Mouse (Mus musculus) MEL (cell line): ENCODE data around the gene Myh6. TPM values are rescaled to one million over a fixed set of nuclear protein-coding genes. Genes with fewer than 3 reads are reported as not detected.

Source experiments
- DNase-seq: peaks from one replicate; pipeline ENCODE4 v3.0.0; 2011; ENCODE audit warnings: low read depth, low spot score
- H3K27ac ChIP-seq: 2 replicates; pipeline ENCODE4 v1.5.1; 2012; ENCODE audit warnings: low read depth, mild to moderate bottlenecking, control low read depth, low read length, moderate library complexity; ENCODE audit not compliant: control insufficient read depth
- H3K27me3 ChIP-seq, 2 experiments: fragments of 150-350 bp in 1 of 2; sonication (generic) in 1 of 2; 2 replicates each; pipeline ENCODE4 v1.6.1; 2012; ENCODE audit warnings: low read length in 2 of 2, mild to moderate bottlenecking in 2 of 2, improper control_type of control experiment in 1 of 2, moderate library complexity in 1 of 2; ENCODE audit not compliant: insufficient read depth in 2 of 2, control insufficient read depth in 1 of 2
- H3K36me3 ChIP-seq, 2 experiments: 2 replicates each; pipeline ENCODE4 v1.6.1; 2012 to 2014; ENCODE audit warnings: low read length in 2 of 2, improper control_type of control experiment in 1 of 2, inconsistent platforms in 1 of 2, mild to moderate bottlenecking in 1 of 2; ENCODE audit not compliant: insufficient read depth in 2 of 2, control insufficient read depth in 1 of 2
- H3K4me1 ChIP-seq, 2 experiments: fragments of 150-350 bp in 1 of 2; sonication (generic) in 1 of 2; 2 replicates each; pipeline ENCODE4 v1.6.1; 2012; ENCODE audit warnings: low read length in 2 of 2, improper control_type of control experiment in 1 of 2, mild to moderate bottlenecking in 1 of 2; ENCODE audit not compliant: insufficient read depth in 2 of 2, control insufficient read depth in 1 of 2
- H3K4me3 ChIP-seq, 2 experiments: fragments of 150-350 bp in 1 of 2; sonication (generic) in 1 of 2; 2 replicates each; pipeline ENCODE4 v1.5.1; 2012; ENCODE audit warnings: low read depth in 2 of 2, low read length in 2 of 2, mild to moderate bottlenecking in 2 of 2, moderate library complexity in 2 of 2, control low read depth in 1 of 2, improper control_type of control experiment in 1 of 2; ENCODE audit not compliant: control insufficient read depth in 1 of 2, insufficient read depth in 1 of 2
- H3K79me2 ChIP-seq: 2 replicates; pipeline ENCODE4 v1.6.1; 2012; ENCODE audit warnings: mild to moderate bottlenecking, low read length, moderate library complexity; ENCODE audit not compliant: control insufficient read depth, poor library complexity, insufficient read depth
- H3K9ac ChIP-seq: 2 replicates; pipeline ENCODE4 v1.6.1; 2012; ENCODE audit warnings: low read depth, mild to moderate bottlenecking, control low read depth, low read length, moderate library complexity; ENCODE audit not compliant: control insufficient read depth, poor library complexity, severe bottlenecking
- H3K9me3 ChIP-seq: fragments of 150-350 bp; sonication (generic); replicated peaks from 2 replicates; pipeline ENCODE4 v1.6.1; 2012; ENCODE audit warnings: mild to moderate bottlenecking, low read length, improper control_type of control experiment, moderate library complexity; ENCODE audit not compliant: insufficient read depth
- BHLHE40 ChIP-seq: IDR thresholded peaks from 2 replicates; pipeline ENCODE4 v1.6.1; 2012; ENCODE audit warnings: low read depth, mild to moderate bottlenecking, inconsistent platforms, low read length, improper control_type of control experiment, borderline replicate concordance
- CHD1 ChIP-seq: IDR thresholded peaks from 2 replicates; pipeline ENCODE4 v1.6.1; 2012; ENCODE audit warnings: low read depth, mild to moderate bottlenecking, inconsistent platforms, low read length, improper control_type of control experiment
- CTCF ChIP-seq, 3 experiments: IDR thresholded peaks in 2 of 3; conservative IDR thresholded peaks in 1 of 3; 2 replicates each; pipeline ENCODE4 v1.5.1; 2011 to 2012; ENCODE audit warnings: low read length in 3 of 3, low read depth in 2 of 3, mild to moderate bottlenecking in 2 of 3, improper control_type of control experiment in 1 of 3, inconsistent platforms in 1 of 3, mixed read lengths in 1 of 3, moderate library complexity in 1 of 3; ENCODE audit not compliant: control insufficient read depth in 1 of 3, insufficient read depth in 1 of 3, poor library complexity in 1 of 3, severe bottlenecking in 1 of 3
- ELF1 ChIP-seq: IDR thresholded peaks from 2 replicates; pipeline ENCODE4 v1.6.1; 2014; ENCODE audit warnings: low read depth, mild to moderate bottlenecking, inconsistent platforms, low read length, improper control_type of control experiment, moderate library complexity
- EP300 ChIP-seq, 2 experiments: IDR thresholded peaks; 2 replicates each; pipeline ENCODE4 v1.6.1; 2011; ENCODE audit warnings: improper control_type of control experiment in 2 of 2, low read length in 2 of 2, low read depth in 1 of 2, mild to moderate bottlenecking in 1 of 2
- ETS1 ChIP-seq: IDR thresholded peaks from 2 replicates; pipeline ENCODE4 v1.6.1; 2012; ENCODE audit warnings: low read depth, mild to moderate bottlenecking, inconsistent platforms, low read length, improper control_type of control experiment, moderate library complexity
- GABPA ChIP-seq: IDR thresholded peaks from 2 replicates; pipeline ENCODE4 v1.6.1; 2012; ENCODE audit warnings: low read depth, mild to moderate bottlenecking, inconsistent platforms, low read length, improper control_type of control experiment, moderate library complexity
- GATA1 ChIP-seq: IDR thresholded peaks from 2 replicates; pipeline ENCODE4 v1.6.1; 2011; ENCODE audit warnings: low read depth, low read length, improper control_type of control experiment
- HCFC1 ChIP-seq: IDR thresholded peaks from 2 replicates; pipeline ENCODE4 v1.6.1; 2012; ENCODE audit warnings: low read depth, mild to moderate bottlenecking, inconsistent platforms, low read length, improper control_type of control experiment, moderate library complexity
- JUND ChIP-seq: IDR thresholded peaks from 2 replicates; pipeline ENCODE4 v1.6.1; 2011; ENCODE audit warnings: low read depth, mild to moderate bottlenecking, improper control_type of control experiment, low read length
- KAT2A ChIP-seq: conservative IDR thresholded peaks from 2 replicates; pipeline ENCODE4 v1.6.1; 2012; ENCODE audit warnings: low read depth, low read length, improper control_type of control experiment, inconsistent platforms
- MAFK ChIP-seq: IDR thresholded peaks from 2 replicates; pipeline ENCODE4 v1.6.1; 2011; ENCODE audit warnings: low read depth, mild to moderate bottlenecking, low read length, improper control_type of control experiment, borderline replicate concordance
- MAX ChIP-seq: IDR thresholded peaks from 2 replicates; pipeline ENCODE4 v1.6.1; 2011; ENCODE audit warnings: low read length, improper control_type of control experiment
- MAZ ChIP-seq: IDR thresholded peaks from 2 replicates; pipeline ENCODE4 v1.6.1; 2012; ENCODE audit warnings: low read depth, mild to moderate bottlenecking, inconsistent platforms, low read length, improper control_type of control experiment
- MEF2A ChIP-seq: IDR thresholded peaks from 2 replicates; pipeline ENCODE4 v1.6.1; 2014; ENCODE audit warnings: low read depth, mild to moderate bottlenecking, inconsistent platforms, low read length, improper control_type of control experiment; ENCODE audit not compliant: poor library complexity, insufficient replicate concordance, severe bottlenecking; ENCODE audit errors: extremely low read depth
- MXI1 ChIP-seq: IDR thresholded peaks from 2 replicates; pipeline ENCODE4 v1.6.1; 2011; ENCODE audit warnings: mild to moderate bottlenecking, low read depth, low read length, improper control_type of control experiment
- MYC ChIP-seq: IDR thresholded peaks from 2 replicates; pipeline ENCODE4 v1.6.1; 2011; ENCODE audit warnings: low read depth, mild to moderate bottlenecking, low read length, improper control_type of control experiment, moderate library complexity
- POLR2A ChIP-seq, 2 experiments: IDR thresholded peaks; 2 replicates each; pipeline ENCODE4 v1.6.1; 2011 to 2012; ENCODE audit warnings: low read length in 2 of 2, mild to moderate bottlenecking in 2 of 2, control low read depth in 1 of 2, improper control_type of control experiment in 1 of 2, low read depth in 1 of 2, moderate library complexity in 1 of 2; ENCODE audit not compliant: control insufficient read depth in 1 of 2, insufficient read depth in 1 of 2, poor library complexity in 1 of 2
- RAD21 ChIP-seq: IDR thresholded peaks from 2 replicates; pipeline ENCODE4 v1.6.1; 2011; ENCODE audit warnings: mild to moderate bottlenecking, low read depth, low read length, improper control_type of control experiment
- RCOR1 ChIP-seq: IDR thresholded peaks from 2 replicates; pipeline ENCODE4 v1.6.1; 2012; ENCODE audit warnings: low read depth, mild to moderate bottlenecking, inconsistent platforms, low read length, improper control_type of control experiment
- SMC3 ChIP-seq: IDR thresholded peaks from 2 replicates; pipeline ENCODE4 v1.6.1; 2011; ENCODE audit warnings: low read depth, low read length, improper control_type of control experiment
- TAL1 ChIP-seq: IDR thresholded peaks from 2 replicates; pipeline ENCODE4 v1.6.1; 2012; ENCODE audit warnings: mild to moderate bottlenecking, inconsistent platforms, low read length, moderate library complexity, mixed read lengths
- TBP ChIP-seq: IDR thresholded peaks from 2 replicates; pipeline ENCODE4 v1.8.0; 2011; ENCODE audit warnings: low read depth, low read length, improper control_type of control experiment
- UBTF ChIP-seq: IDR thresholded peaks from 2 replicates; pipeline ENCODE4 v1.6.1; 2012; ENCODE audit warnings: low read depth, mild to moderate bottlenecking, inconsistent platforms, low read length, improper control_type of control experiment, moderate library complexity, borderline replicate concordance; ENCODE audit not compliant: insufficient read depth
- USF2 ChIP-seq, 2 experiments: IDR thresholded peaks; 2 replicates each; pipeline ENCODE4 v1.6.1; 2011 to 2012; ENCODE audit warnings: improper control_type of control experiment in 2 of 2, low read length in 2 of 2, borderline replicate concordance in 1 of 2, inconsistent platforms in 1 of 2, low read depth in 1 of 2, mild to moderate bottlenecking in 1 of 2; ENCODE audit not compliant: insufficient read depth in 1 of 2
- ZC3H11A ChIP-seq: IDR thresholded peaks from 2 replicates; pipeline ENCODE4 v1.6.1; 2012; ENCODE audit warnings: low read depth, mild to moderate bottlenecking, inconsistent platforms, low read length, improper control_type of control experiment
- ZKSCAN1 ChIP-seq: IDR thresholded peaks from 2 replicates; pipeline ENCODE4 v1.6.1; 2012; ENCODE audit warnings: low read depth, mild to moderate bottlenecking, inconsistent platforms, low read length, improper control_type of control experiment, moderate library complexity
- ZMIZ1 ChIP-seq: IDR thresholded peaks from 2 replicates; pipeline ENCODE4 v1.6.1; 2012; ENCODE audit warnings: low read depth, mild to moderate bottlenecking, inconsistent platforms, low read length, improper control_type of control experiment, moderate library complexity
- ZNF384 ChIP-seq: IDR thresholded peaks from 2 replicates; pipeline ENCODE4 v1.6.1; 2012; ENCODE audit warnings: low read depth, mild to moderate bottlenecking, inconsistent platforms, low read length, improper control_type of control experiment
- polyA plus RNA-seq, 2 experiments: library from polyadenylated mRNA; stranded (reverse) in 1 of 2; unstranded in 1 of 2; fragments of >175 nt in 1 of 2; fragments of >200 nt in 1 of 2; gene quantifications; 2 replicates each; pipeline versions ENCODE4 v1.2.1 to v1.2.4; 2012; ENCODE audit warnings: low replicate concordance in 2 of 2, low read depth in 1 of 2; ENCODE audit not compliant: insufficient read length in 2 of 2, insufficient read depth in 1 of 2, missing spikeins in 1 of 2
- total RNA-seq: library from RNA; depleted of rRNA; stranded (reverse); fragments of 300-350 nt; gene quantifications from 2 replicates; pipeline ENCODE4 v1.2.3, GENCODE M21; 2012

Myh6 gene
- total and polyA plus RNA-seq, 3 experiments: not detected

DNA sequence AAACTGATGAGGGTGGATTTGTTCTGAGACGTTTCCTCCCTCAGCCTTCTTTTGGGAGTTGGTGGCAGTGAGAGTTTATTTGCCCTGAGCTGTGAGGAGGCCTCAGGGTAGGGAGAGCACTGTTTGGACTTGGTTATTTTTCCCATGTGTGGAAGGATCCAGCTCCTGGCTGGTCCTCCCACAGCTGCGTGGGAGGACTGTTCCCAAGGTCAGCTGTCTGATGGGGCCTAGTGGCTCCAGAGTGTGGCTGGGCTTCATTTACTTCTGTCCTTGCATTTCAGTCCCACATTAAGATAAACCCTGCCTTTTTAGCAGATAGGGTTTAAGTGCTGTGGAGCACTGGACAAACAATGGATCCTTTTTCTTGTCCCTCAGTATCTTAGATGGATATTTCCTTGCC is 69.3 kb downstream of the Myh6 start:
- TF ChIP-seq USF2 (IDR thresholded peaks at IDR 0.05; ENCODE audit: borderline replicate concordance in 1 of 2, insufficient read depth in 1 of 2, low read depth in 1 of 2, low read length in 2 of 2) (no peak), POLR2A (IDR thresholded peaks at IDR 0.05; ENCODE audit: control insufficient read depth in 1 of 2, insufficient read depth in 1 of 2, low read depth in 1 of 2, low read length in 2 of 2, poor library complexity in 1 of 2) (peak in 1 of 2 experiments; percentile 21; a peak in 1 of 4 replicates)

DNA sequence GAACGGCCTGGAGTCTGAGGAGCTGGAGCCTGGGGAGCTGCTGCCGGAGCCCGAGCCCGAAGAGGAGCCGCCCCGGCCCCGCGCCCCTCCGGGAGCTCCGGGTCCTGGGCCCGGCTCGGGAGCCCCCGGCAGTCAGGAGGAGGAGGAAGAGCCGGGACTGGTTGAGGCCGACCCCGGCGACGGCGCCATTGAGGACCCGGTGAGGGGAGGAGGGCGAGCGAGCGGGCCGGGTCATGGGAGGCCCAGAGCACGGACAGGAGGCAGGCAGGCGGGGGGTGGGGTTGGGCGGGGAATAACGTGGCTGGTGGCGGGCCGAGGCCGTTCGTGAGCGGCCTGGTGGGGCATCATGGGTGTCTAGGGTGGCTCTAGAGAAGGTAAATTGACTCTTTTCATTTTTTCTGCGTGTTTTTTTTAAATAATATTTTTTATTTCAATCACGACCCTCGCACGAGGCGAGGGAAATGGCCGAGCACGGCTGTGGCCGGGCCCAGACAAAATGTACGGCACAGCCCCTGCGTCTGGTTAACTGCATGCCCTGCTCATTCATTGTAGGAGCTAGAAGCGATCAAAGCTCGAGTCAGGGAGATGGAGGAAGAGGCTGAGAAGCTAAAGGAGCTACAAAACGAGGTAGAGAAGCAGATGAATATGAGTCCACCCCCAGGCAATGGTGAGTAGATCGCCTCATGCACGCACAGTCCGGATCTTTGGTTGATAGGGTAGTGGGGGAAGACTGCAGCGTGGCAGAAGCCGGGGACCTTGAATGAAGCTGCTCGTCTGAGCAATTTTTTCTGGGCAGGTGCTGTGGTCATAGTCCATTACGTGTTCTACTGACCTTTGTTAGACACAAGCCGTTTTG is 72.2 kb downstream of the Myh6 start:
- H3K79me2 ChIP-seq: peaks cover 19% of the 10 kb centered on the region
- H3K9ac ChIP-seq: peak overlapping the region; percentile 100
- peaks cover 12 to 14% of the 10 kb centered on the region in 2 experiments for H3K36me3 ChIP-seq
- H3K27me3 ChIP-seq: no peaks in the 10 kb centered on the region
- H3K4me3 ChIP-seq: peak overlapping the region; percentile 74 to 100
- H3K4me1 ChIP-seq: peaks cover 4 to 6% of the 10 kb centered on the region in 2 experiments; a peak in 3 of 4 replicates
- DNase-seq: peak; percentile 67
- H3K9me3 ChIP-seq: no peaks in the 10 kb centered on the region
- peak overlapping the region; percentile 73 for H3K27ac ChIP-seq
- TF ChIP-seq ETS1 (no peak), HCFC1 (peak; percentile 49; the same call in 1 of the 2 replicates), SMC3 (no peak), EP300 (IDR thresholded peaks at IDR 0.05; ENCODE audit: low read depth in 1 of 2, low read length in 2 of 2) (no peak), JUND (no peak), CHD1 (peak; percentile 74; the same call in 1 of the 2 replicates), GABPA (no peak), CTCF (IDR thresholded peaks at IDR 0.05 in 2 of 3, conservative IDR thresholded peaks at IDR 0.05 in 1 of 3; ENCODE audit: control insufficient read depth in 1 of 3, insufficient read depth in 1 of 3, low read depth in 2 of 3, low read length in 3 of 3, poor library complexity in 1 of 3, severe bottlenecking in 1 of 3) (no peak), ZKSCAN1 (no peak), MAX (peak; percentile 57), MXI1 (peak; percentile 82), POLR2A (IDR thresholded peaks at IDR 0.05; ENCODE audit: control insufficient read depth in 1 of 2, insufficient read depth in 1 of 2, low read depth in 1 of 2, low read length in 2 of 2, poor library complexity in 1 of 2) (peak in 1 of 2 experiments; percentile 44; a peak in 2 of 4 replicates), TBP (no peak), ZMIZ1 (0 out of 2 replicates have a peak, but pooled peaks have one; percentile 32), BHLHE40 (no peak), RCOR1 (no peak), MAZ (0 out of 2 replicates have a peak, but pooled peaks have one; percentile 46), MEF2A (no peak), ZC3H11A (no peak), ZNF384 (no peak), ELF1 (no peak), TAL1 (no peak), MAFK (no peak), UBTF (no peak), MYC (no peak), KAT2A (no peak), GATA1 (no peak), RAD21 (no peak)

More for the DNA sequence above, 69.3 kb downstream of the Myh6 start:
- H3K27ac ChIP-seq: no peak overlapping the region
- no peaks in the 10 kb centered on the region for H3K27me3 ChIP-seq
- peaks cover 4 to 6% of the 10 kb centered on the region in 2 experiments; a peak in 3 of 4 replicates for H3K4me1 ChIP-seq
- H3K4me3 ChIP-seq: no peak overlapping the region
- no peak for DNase-seq
- peaks cover 19% of the 10 kb centered on the region for H3K79me2 ChIP-seq
- H3K9ac ChIP-seq: no peak overlapping the region
- peaks cover 12 to 14% of the 10 kb centered on the region in 2 experiments for H3K36me3 ChIP-seq
- H3K9me3 ChIP-seq: no peaks in the 10 kb centered on the region
